Mouse (Mus musculus) heart, embryonic 12.5 days (tissue): Measurements from ENCODE around the gene Myo18b. TPM values are rescaled to one million over a fixed set of nuclear protein-coding genes. Genes with fewer than 3 reads are reported as not detected.

Source experiments
- ATAC-seq: fragments of 200-750 bp; cut with Nextera tagmentation; 2 replicates; pipeline ENCODE4 v1.8.0; 2017; ENCODE audit warnings: moderate TSS enrichment, moderate library complexity; ENCODE audit not compliant: insufficient number of reproducible peaks, low FRiP score
- H3K27ac ChIP-seq: fragments of 300-500 bp; sonication (generic); 2 replicates; pipeline ENCODE4 v1.5.1; 2016; ENCODE audit warnings: mild to moderate bottlenecking, moderate library complexity; ENCODE audit not compliant: poor library complexity, severe bottlenecking
- H3K27me3 ChIP-seq: fragments of 300-500 bp; sonication (generic); replicated peaks from 2 replicates; pipeline ENCODE4 v1.6.1; 2016; ENCODE audit warnings: mild to moderate bottlenecking, moderate library complexity
- H3K36me3 ChIP-seq: fragments of 300-500 bp; sonication (generic); 2 replicates; pipeline ENCODE4 v1.6.1; 2016; ENCODE audit warnings: mild to moderate bottlenecking, moderate library complexity
- H3K4me1 ChIP-seq: fragments of 300-500 bp; sonication (generic); replicated peaks from 2 replicates; pipeline ENCODE4 v1.6.1; 2016; ENCODE audit warnings: mild to moderate bottlenecking
- H3K4me2 ChIP-seq: fragments of 300-500 bp; sonication (generic); 2 replicates; pipeline ENCODE4 v1.6.1; 2016; ENCODE audit warnings: mild to moderate bottlenecking, moderate library complexity
- H3K4me3 ChIP-seq: fragments of 300-500 bp; sonication (generic); 2 replicates; pipeline ENCODE4 v1.5.1; 2016; ENCODE audit warnings: mild to moderate bottlenecking
- H3K9ac ChIP-seq: fragments of 300-500 bp; sonication (generic); 2 replicates; pipeline ENCODE4 v1.6.1; 2016; ENCODE audit warnings: mild to moderate bottlenecking, moderate library complexity
- H3K9me3 ChIP-seq: fragments of 300-500 bp; sonication (generic); replicated peaks from 2 replicates; pipeline ENCODE4 v1.6.1; 2016; ENCODE audit warnings: mild to moderate bottlenecking, moderate library complexity
- WGBS: fragments of 180-500 bp; shearing (Covaris S2); methylation state at CpG from one replicate; pipeline ENCODE4 v1.1.7; 2016; 5-methylcytosine and 5-hydroxymethylcytosine counted together
- polyA plus RNA-seq: library from polyadenylated mRNA; unstranded; fragments of >200 nt; fragmentation: Nextera tagmentation; extraction: Ambion mirVana; gene quantifications from 2 replicates; pipeline ENCODE4 v1.2.1, GENCODE M21; 2016

Myo18b gene
- polyA plus RNA-seq, 1 experiment from 2014 or later, result 34.7 TPM

- H3K9me3 ChIP-seq, result peaks cover 9% of the 10 kb centered on the region; the same call in 1 of the 2 replicates
- no peak overlapping the region for H3K27ac ChIP-seq
- no peak overlapping the region for H3K4me2 ChIP-seq
- no peak overlapping the region for H3K9ac ChIP-seq
- H3K36me3 ChIP-seq, result peaks cover 35% of the 10 kb centered on the region
- no peaks in the 10 kb centered on the region for H3K27me3 ChIP-seq
- H3K4me3 ChIP-seq, result no peak overlapping the region
- 87% methylated on average over 11 of the region's 11 CpGs for WGBS
- no peak for ATAC-seq
- H3K4me1 ChIP-seq, result no peaks in the 10 kb centered on the region
Observed at GRCm38 (mm10) chr5:112744571-112744970, 151.6 kb downstream of the Myo18b start.

DNA sequence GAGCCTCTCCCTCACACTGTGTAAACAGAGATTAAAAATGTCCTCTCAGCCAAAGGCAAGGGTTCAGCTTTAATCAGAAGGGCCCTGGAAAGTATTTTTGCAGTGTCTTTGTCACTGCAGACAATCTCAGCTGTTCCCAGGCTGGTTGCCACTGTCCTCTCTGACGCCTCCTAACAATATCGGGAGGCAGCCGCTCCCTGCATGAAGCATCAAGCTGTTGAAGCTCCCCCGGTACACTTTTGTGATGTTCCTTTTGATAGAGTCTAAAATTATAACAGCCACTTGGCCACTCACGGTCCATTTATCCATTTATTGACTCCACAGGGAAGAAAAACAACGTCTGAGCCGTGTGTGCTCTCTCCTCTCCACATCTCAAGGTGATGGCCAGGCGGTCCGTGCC is 153.0 kb downstream of the Myo18b start:
- H3K36me3 ChIP-seq, result peaks cover 37% of the 10 kb centered on the region

DNA sequence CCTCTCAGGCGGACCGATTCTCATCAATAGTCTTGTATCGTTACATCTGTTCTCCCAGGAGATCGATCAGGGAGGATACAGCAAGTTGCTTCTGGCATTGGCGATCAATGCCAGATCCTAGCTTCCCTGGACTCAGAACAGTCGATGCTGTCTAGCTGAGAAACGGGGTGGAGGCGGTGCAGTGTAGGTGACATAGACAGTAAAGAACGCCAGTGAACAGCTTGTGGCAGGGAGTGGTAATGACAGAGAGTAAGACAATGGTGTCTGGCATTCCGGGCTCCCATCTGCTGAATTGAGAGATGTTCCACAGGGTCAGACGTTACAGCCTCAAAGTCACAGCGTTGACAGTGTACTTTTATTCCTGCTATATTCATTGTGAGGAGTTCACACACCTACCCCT is 155.5 kb downstream of the Myo18b start:
- no peak for ATAC-seq
- no peak overlapping the region for H3K4me3 ChIP-seq
- H3K4me1 ChIP-seq, result no peaks in the 10 kb centered on the region
- H3K27me3 ChIP-seq, result no peaks in the 10 kb centered on the region
- H3K36me3 ChIP-seq, result peaks cover 40% of the 10 kb centered on the region
- H3K9me3 ChIP-seq, result no peaks in the 10 kb centered on the region
- H3K9ac ChIP-seq, result no peak overlapping the region
- no peak overlapping the region for H3K4me2 ChIP-seq
- WGBS, result 80% methylated on average over 12 of the region's 12 CpGs
- H3K27ac ChIP-seq, result no peak overlapping the region

More for the DNA sequence above, 153.0 kb downstream of the Myo18b start:
- Histone ChIP-seq H3K9me3 (peaks cover 9% of the 10 kb centered on the region; the same call in 1 of the 2 replicates), H3K4me3 (no peak overlapping the region), H3K4me1 (no peaks in the 10 kb centered on the region), H3K27ac (no peak overlapping the region), H3K27me3 (no peaks in the 10 kb centered on the region), H3K9ac (no peak overlapping the region), H3K4me2 (no peak overlapping the region)
- 72% methylated on average over 9 of the region's 9 CpGs for WGBS
- peak; percentile 29; the same call in 1 of the 2 replicates for ATAC-seq

DNA sequence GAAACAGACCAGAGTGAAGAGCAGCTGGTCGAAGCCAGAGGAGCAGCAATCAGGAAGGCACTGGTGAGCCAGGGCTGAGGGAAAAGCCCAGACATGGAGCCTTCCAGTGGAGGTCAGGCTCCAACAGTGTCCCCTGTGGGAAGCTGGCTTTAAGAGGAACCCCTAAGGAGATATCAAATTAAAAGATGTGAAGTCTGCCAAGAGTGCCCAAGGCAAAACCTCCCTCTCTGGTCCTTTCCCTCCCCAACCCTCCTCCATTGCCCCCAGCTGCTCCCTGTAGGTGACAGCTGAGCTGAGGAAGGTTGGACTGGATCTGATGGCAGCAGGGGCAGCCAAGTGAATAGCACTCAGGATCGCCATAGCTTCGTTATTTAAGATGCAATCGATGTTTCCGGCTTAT is 161.1 kb downstream of the Myo18b start:
- Histone ChIP-seq H3K9ac (no peak overlapping the region), H3K36me3 (peaks cover 60% of the 10 kb centered on the region)

GRCm38 (mm10) chr5:112730604-112731003 is 165.6 kb downstream of the Myo18b start:
- no peak overlapping the region for H3K27ac ChIP-seq
- no peak overlapping the region for H3K9ac ChIP-seq
- no peak overlapping the region for H3K4me2 ChIP-seq
- H3K27me3 ChIP-seq, result no peaks in the 10 kb centered on the region
- ATAC-seq, result no peak
- H3K36me3 ChIP-seq, result peaks cover 61% of the 10 kb centered on the region
- H3K9me3 ChIP-seq, result no peaks in the 10 kb centered on the region
- H3K4me1 ChIP-seq, result peaks cover 5% of the 10 kb centered on the region
- no peak overlapping the region for H3K4me3 ChIP-seq
- 23% methylated on average over 10 of the region's 10 CpGs for WGBS

More for the DNA sequence above, 161.1 kb downstream of the Myo18b start:
- H3K9me3 ChIP-seq, result no peaks in the 10 kb centered on the region
- H3K27me3 ChIP-seq, result no peaks in the 10 kb centered on the region
- WGBS, result 74% methylated on average over 5 of the region's 5 CpGs
- no peaks in the 10 kb centered on the region for H3K4me1 ChIP-seq
- no peak for ATAC-seq
- H3K4me3 ChIP-seq, result no peak overlapping the region
- H3K27ac ChIP-seq, result no peak overlapping the region
- H3K4me2 ChIP-seq, result no peak overlapping the region

DNA sequence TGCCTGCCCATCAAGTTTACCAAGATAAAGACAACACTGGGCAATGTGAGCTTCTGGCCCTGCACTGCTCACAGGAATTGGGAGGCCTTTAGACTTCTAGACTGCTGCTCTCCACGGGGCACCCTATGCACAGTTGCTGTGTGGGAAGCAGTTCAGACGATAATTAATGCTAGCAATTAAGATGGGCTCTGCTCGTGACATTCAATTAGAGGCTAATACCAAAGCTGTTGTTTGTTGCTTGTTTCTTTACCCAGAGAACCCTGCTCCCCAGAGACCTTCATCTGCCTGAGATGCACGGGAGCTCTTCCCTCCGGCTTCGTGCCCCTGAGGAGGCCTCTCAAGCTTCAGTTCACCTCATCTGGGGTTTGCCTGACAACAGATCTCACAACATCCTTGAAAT is 167.7 kb downstream of the Myo18b start:
- no peak for ATAC-seq
- 79% methylated on average over 6 of the region's 6 CpGs for WGBS
- Histone ChIP-seq H3K4me3 (no peak overlapping the region), H3K27me3 (no peaks in the 10 kb centered on the region), H3K4me1 (peaks cover 5% of the 10 kb centered on the region), H3K4me2 (no peak overlapping the region), H3K9ac (no peak overlapping the region), H3K9me3 (no peaks in the 10 kb centered on the region), H3K27ac (no peak overlapping the region), H3K36me3 (peaks cover 55% of the 10 kb centered on the region)

DNA sequence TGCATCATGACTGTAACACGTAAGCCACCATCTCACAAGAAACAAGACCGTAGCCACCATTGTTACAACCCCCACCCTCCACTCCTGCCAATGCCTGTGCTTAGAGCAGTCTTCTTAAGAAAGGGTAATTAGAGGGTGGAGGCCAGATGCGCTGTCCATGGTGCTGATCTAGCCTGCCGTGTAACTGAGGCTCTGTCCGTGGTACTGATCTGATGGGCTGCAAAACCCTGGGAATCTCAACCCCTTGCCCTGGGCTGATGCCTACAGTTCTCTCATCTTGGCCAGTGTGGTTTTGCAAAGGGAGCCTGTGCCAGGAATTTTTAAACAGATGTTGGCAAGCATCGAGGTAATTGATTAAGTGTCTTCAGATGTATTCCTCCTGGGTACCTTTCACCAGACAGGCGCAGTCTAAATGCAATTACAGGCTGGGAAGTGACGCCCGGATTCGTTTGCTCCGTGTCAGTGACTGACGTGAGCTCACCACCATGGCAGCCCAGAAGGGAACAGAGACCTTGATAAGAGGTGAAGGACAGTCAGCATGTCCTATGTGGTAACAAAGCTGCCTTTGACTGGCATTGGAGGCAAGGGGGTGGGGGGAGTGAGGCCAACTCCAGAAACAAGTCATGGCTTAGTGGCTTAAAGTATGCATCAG is 177.4 kb downstream of the Myo18b start:
- WGBS, result 44% methylated on average over 12 of the region's 12 CpGs

GRCm38 (mm10) chr5:112714679-112715446 is 181.3 kb downstream of the Myo18b start:
- Histone ChIP-seq H3K4me3 (no peak overlapping the region), H3K27ac (no peak overlapping the region), H3K4me1 (peaks cover 15% of the 10 kb centered on the region), H3K9me3 (no peaks in the 10 kb centered on the region), H3K4me2 (no peak overlapping the region), H3K9ac (no peak overlapping the region), H3K27me3 (no peaks in the 10 kb centered on the region), H3K36me3 (peaks cover 48% of the 10 kb centered on the region)
- ATAC-seq, result no peak
- WGBS, result 58% methylated on average over 8 of the region's 8 CpGs

More for the DNA sequence above, 177.4 kb downstream of the Myo18b start:
- Histone ChIP-seq H3K36me3 (peaks cover 62% of the 10 kb centered on the region), H3K4me1 (peaks cover 2% of the 10 kb centered on the region; the same call in 1 of the 2 replicates), H3K4me2 (no peak overlapping the region), H3K27me3 (no peaks in the 10 kb centered on the region), H3K4me3 (no peak overlapping the region), H3K9me3 (no peaks in the 10 kb centered on the region), H3K9ac (no peak overlapping the region), H3K27ac (no peak overlapping the region)
- ATAC-seq, result no peak

- H3K9ac ChIP-seq, result no peak overlapping the region
- H3K4me3 ChIP-seq, result no peak overlapping the region
- peaks cover 5% of the 10 kb centered on the region; the same call in 1 of the 2 replicates for H3K9me3 ChIP-seq
- no peaks in the 10 kb centered on the region for H3K27me3 ChIP-seq
- ATAC-seq, result no peak
- no peak overlapping the region for H3K27ac ChIP-seq
- H3K36me3 ChIP-seq, result peaks cover 54% of the 10 kb centered on the region
- H3K4me2 ChIP-seq, result no peak overlapping the region
- peaks cover 15% of the 10 kb centered on the region for H3K4me1 ChIP-seq
Observed at GRCm38 (mm10) chr5:112709831-112710230, 186.3 kb downstream of the Myo18b start.

- Histone ChIP-seq H3K36me3 (peaks cover 50% of the 10 kb centered on the region), H3K4me3 (no peak overlapping the region), H3K27me3 (no peaks in the 10 kb centered on the region), H3K4me1 (peaks cover 10% of the 10 kb centered on the region), H3K9ac (no peak overlapping the region), H3K9me3 (peaks cover 5% of the 10 kb centered on the region; the same call in 1 of the 2 replicates), H3K27ac (no peak overlapping the region), H3K4me2 (no peak overlapping the region)
- ATAC-seq, result no peak
Observed at GRCm38 (mm10) chr5:112708441-112708840, 187.7 kb downstream of the Myo18b start.

GRCm38 (mm10) chr5:112707478-112707877 is 188.7 kb downstream of the Myo18b start:
- H3K27ac ChIP-seq, result no peak overlapping the region
- H3K9ac ChIP-seq, result no peak overlapping the region
- H3K27me3 ChIP-seq, result no peaks in the 10 kb centered on the region
- no peak overlapping the region for H3K4me3 ChIP-seq
- H3K4me1 ChIP-seq, result no peaks in the 10 kb centered on the region; the same call in 1 of the 2 replicates
- peaks cover 57% of the 10 kb centered on the region for H3K36me3 ChIP-seq
- no peak overlapping the region for H3K4me2 ChIP-seq
- no peak for ATAC-seq
- peaks cover 5% of the 10 kb centered on the region; the same call in 1 of the 2 replicates for H3K9me3 ChIP-seq
- WGBS, result 88% methylated on average over 2 of the region's 2 CpGs
